Mouse (Mus musculus) liver, postnatal 0 days (tissue): ENCODE measurements around the gene Wnt8b.

Experiments
- CTCF ChIP-seq: sonication (generic); IDR thresholded peaks from 2 replicates; pipeline ENCODE4 v1.5.1; 2016; ENCODE audit warnings: antibody characterized with exemption, low read depth
- EP300 ChIP-seq: IDR thresholded peaks from 2 replicates; pipeline ENCODE4 v1.6.1; 2016; ENCODE audit warnings: antibody characterized with exemption, low read depth, mild to moderate bottlenecking

GRCm38 (mm10) chr19:44542694-44543178 is 49.5 kb downstream of the Wnt8b start:
- TF ChIP-seq CTCF = no peak
- no peak for TF ChIP-seq EP300
